Mouse (Mus musculus): ENCODE measurements around the gene Gse1.
A peak's percentile ranks its signal among the peaks of the same experiment; 100 is the strongest.

Gene Gse1

GRCm38 (mm10) chr8:120401216-120401615 is 173.0 kb downstream of the Gse1 start:
- no peak for DNase-seq (ENCODE audit: low read depth, low spot score)

GRCm38 (mm10) chr8:120401712-120402111 is 173.5 kb downstream of the Gse1 start:
- DNase-seq (ENCODE audit: low read depth, low spot score), result no peak

DNA sequence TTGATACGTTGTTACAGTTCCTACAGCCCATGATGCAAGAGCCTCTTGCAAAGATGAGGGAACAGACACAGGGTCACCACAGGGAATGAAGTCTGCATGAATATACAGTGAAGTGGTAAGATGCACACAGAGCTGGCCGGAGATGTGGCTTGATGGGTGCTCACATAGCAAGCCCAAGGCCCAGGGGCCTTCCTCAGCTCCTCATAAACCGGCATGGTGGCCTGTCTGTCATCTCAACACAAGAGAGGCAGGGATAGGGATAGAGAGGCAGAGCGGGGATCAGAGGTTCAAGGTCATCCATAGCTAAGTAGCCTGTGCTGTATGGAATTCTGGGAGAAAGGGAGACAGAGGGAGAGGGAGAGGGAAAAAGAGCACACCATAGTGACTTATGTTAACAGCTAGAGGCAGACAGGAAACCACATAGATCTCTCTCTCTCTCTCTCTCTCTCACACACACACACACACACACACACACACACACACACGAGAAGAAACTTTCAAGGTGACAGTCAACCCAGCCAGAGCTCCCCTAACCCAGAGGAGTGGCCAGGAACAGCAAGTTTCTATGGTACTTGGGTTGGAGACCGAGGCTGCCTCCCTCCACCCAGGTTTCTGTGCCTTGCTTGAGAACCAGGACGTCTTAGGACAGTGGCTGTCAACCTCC is 175.5 kb downstream of the Gse1 start:
- DNase-seq (ENCODE audit: low read depth, low spot score), result no peak

- peak; percentile 81 for DNase-seq (ENCODE audit: low read depth, low spot score)
Measured at GRCm38 (mm10) chr8:120404609-120405036, 176.4 kb downstream of the Gse1 start.

- no peak for DNase-seq (ENCODE audit: low read depth, low spot score)
Measured at GRCm38 (mm10) chr8:120406008-120406632, 177.9 kb downstream of the Gse1 start.

- peak; percentile 79 for DNase-seq (ENCODE audit: low read depth, low spot score)
Measured at GRCm38 (mm10) chr8:120407701-120408240, 179.5 kb downstream of the Gse1 start.

GRCm38 (mm10) chr8:120408241-120409215 is 180.3 kb downstream of the Gse1 start:
- DNase-seq (ENCODE audit: low read depth, low spot score), result peak; percentile 50

GRCm38 (mm10) chr8:120409371-120410013 is 181.2 kb downstream of the Gse1 start:
- DNase-seq (ENCODE audit: low read depth, low spot score), result no peak

DNA sequence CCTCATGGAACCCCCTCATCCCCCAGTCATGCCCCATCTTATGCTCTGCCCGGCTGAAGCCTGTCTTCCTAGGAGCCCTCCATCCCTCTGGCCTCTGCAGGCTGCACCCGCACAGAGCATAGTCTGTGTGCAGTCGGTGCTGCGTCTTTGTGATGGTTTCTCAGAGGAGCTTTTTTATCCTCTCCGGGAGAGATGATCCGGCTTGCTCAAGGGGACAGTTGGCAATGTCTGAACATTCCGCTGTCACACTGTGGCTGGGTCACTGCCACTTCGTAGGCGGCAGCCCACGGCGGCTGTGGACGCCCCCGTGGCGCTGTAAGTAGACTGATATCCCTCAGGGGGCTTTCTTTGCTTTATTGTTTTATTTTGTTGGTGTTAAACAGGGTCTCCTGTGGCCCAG is 182.8 kb downstream of the Gse1 start:
- DNase-seq (ENCODE audit: low read depth, low spot score), result no peak

- DNase-seq (ENCODE audit: low read depth, low spot score), result no peak
Measured at GRCm38 (mm10) chr8:120411862-120412261, 183.6 kb downstream of the Gse1 start.

- no peak for DNase-seq (ENCODE audit: low read depth, low spot score)
Measured at GRCm38 (mm10) chr8:120412357-120412756, 184.1 kb downstream of the Gse1 start.

- DNase-seq (ENCODE audit: low read depth, low spot score), result no peak
Measured at GRCm38 (mm10) chr8:120412911-120413625, 184.8 kb downstream of the Gse1 start.

GRCm38 (mm10) chr8:120413626-120413988 is 185.4 kb downstream of the Gse1 start:
- no peak for DNase-seq (ENCODE audit: low read depth, low spot score)

DNA sequence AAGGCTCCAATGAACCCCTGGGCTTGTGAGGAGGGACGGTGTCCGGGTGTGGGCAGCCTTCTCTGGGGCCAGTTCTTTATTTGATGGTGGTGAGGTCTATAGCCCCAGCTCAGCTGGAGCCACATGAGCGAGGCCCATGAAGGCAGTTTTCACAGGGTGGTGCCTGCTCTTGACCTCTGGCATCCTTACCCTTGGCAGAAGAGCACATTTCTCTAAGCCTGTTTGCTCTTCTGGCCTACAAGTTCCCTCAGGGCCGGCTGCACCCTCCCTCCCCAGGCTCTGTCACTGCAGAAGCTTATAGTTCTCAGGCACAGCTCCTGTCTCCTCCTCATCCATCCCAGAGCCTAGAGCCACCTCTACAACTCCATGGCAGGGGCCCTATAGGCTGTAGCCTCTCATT is 186.0 kb downstream of the Gse1 start:
- no peak for DNase-seq (ENCODE audit: low read depth, low spot score)

GRCm38 (mm10) chr8:120415474-120415873 is 187.2 kb downstream of the Gse1 start:
- no peak for DNase-seq (ENCODE audit: low read depth, low spot score)

DNA sequence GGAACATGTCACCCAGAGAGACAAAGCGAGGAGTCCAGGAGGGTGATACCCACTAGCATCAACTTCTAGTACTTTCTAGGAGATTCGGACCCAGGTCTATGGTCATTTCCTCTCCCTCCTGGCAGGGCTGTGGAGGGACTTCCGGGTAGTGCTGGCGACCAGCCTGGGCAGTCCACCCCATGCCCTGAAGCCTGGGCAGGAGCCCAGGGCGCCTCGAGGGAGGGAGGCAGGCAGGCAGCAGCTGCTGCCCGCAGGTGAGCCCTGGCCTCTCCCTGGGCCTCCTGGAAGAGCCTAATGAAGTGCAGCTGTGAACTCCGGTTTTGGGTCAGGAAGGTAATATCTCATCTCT is 187.9 kb downstream of the Gse1 start:
- DNase-seq (ENCODE audit: low read depth, low spot score), result no peak

DNA sequence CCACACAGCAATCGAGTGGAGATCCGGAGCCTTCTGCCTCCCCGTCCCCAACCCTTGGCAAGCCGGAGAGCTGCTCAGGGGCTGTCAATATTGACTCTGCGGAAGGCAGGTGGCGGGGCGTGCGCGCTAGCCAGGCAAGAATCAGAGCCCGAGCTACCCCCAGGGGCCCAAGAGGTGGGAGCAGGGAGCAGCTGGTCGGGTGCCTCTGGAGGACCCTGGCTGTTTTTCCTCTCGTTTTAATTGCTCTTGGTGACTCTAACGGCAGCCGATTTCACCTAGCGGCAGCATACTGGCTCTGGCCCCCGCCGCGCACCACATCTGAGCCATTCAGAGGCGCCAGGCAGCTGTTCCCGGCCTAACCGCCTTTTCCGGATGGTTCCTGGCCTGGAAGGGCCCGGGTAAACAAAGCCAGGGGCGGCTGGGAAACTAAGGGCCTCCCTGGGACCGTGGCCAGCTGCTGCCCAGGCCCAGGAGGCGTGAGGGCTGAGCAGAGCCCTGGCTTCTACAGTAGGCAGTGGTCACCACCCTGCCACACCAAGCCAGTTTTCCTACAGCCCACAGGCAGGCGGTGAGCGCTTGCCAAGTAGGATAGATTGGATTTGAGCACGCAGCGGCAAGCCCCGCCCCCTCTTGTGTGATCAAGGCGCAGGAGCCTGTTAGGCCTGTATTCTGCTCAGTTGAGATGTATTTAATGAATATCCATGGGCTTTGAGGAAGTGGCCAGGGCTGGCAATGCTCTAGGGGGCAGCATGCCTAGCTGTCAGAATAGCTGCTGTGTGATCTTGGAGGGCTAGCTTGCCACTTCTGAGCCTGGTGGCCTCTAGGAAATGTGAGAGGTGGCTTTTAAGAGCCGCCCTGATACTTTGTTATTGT is 188.5 kb downstream of the Gse1 start:
- DNase-seq (ENCODE audit: low read depth, low spot score), result peak; percentile 88

DNA sequence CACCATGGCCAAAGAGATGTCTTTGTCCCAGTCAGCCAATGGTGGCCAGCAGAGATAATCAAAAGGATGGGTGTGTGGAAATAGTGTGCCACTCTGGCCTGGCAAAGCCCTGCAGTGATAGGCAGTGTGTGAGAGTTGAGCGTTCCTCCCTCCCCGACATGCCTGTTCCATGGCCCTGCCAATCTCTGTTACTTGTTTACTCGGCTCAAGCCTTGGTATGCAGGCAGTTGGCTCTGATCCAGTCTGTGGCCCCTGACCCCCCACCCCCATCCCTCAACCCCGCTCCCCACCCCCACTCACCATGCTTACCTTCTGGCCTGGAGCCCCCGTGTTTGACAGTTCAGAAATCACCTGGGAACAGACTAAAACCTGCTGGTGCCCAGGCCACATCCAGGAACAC is 189.9 kb downstream of the Gse1 start:
- DNase-seq (ENCODE audit: low read depth, low spot score), result no peak

- DNase-seq (ENCODE audit: low read depth, low spot score), result no peak
Measured at GRCm38 (mm10) chr8:120419675-120420074, 191.4 kb downstream of the Gse1 start.

DNA sequence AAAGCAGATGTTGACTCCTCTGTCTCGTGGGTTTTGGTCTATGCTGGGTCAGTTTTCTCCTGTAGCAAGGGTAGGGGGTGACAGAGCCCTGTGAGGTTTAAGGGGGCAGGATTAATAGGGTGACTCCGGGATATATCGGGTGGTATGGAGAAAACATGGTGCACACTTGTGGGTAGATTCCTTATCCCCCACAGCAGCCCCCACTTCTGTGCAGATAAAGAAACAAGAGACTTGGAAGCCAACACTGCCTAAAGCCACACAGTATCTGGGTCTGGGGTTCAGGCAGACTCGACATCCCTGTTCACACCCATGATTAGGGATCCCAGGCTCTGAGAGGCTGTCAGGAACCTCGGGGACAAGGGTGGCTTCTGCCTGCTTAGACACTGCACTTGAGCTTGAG is 192.0 kb downstream of the Gse1 start:
- DNase-seq (ENCODE audit: low read depth, low spot score), result no peak
